Mouse (Mus musculus) adrenal gland, adult 2 months (tissue): ENCODE data around the gene Rfx2. TPM values are rescaled to one million over a fixed set of nuclear protein-coding genes. Genes with fewer than 3 reads are reported as not detected.

ENCODE experiments used
- DNase-seq: peaks from one replicate; pipeline ENCODE4 v3.0.0; 2021
- polyA plus RNA-seq: library from polyadenylated mRNA; depleted of rRNA; stranded (reverse); fragments of >200 nt; gene quantifications from 2 replicates; pipeline ENCODE4 v1.2.3, GENCODE M21; 2012; rRNA removed
- total RNA-seq, 2 experiments: library from RNA; stranded (reverse); gene quantifications; 2 replicates each; pipeline ENCODE4 v1.2.3; 2021

Gene Rfx2
- total and polyA plus RNA-seq, 3 experiments, result 5.7 to 13.4 (median 7.8) TPM

DNA sequence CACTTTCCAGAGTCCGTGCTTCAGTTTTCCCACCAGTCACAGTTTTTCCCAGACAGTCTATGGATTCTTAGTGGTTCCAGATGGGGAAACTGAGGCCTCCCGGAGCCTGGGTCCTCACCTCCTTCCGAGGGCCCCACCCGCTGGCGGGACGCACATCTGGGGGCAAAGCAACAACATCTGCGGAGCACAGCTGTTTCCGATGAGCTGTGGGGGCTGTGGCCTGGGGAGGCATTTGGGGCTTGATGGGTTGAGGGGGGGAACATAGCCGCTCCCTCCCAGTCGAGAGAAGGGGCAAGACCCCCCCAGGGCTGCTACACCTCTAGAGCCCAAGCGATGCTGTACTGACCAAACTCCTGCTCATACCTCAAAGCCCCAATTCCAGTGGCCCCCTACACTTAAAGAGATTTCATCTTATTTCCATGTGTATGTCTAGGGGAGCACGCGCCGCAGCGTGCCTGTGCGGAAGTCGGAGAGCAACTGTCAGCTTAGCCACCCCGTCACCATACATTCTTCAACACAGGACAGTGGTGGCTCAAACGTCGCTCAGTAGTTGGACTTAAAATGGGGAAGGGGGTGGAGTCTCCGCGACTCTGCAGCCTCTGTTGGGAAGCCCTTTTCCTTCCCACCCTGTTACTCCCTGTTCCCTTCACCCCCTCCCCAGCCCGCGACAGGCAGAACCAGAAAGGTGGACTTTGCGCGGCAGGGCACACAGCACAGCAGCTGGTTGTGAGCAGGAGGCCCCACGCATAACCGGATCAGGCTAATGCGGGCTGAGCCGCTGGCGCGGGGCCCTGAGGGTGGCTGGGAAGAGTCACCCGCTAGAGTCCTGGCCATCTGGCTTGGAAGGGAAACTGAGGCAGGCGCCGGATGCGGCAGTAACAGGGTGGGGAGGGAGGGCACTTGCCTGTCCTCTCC is 76.3 kb downstream of the Rfx2 start:
- DNase-seq, result no peak

DNA sequence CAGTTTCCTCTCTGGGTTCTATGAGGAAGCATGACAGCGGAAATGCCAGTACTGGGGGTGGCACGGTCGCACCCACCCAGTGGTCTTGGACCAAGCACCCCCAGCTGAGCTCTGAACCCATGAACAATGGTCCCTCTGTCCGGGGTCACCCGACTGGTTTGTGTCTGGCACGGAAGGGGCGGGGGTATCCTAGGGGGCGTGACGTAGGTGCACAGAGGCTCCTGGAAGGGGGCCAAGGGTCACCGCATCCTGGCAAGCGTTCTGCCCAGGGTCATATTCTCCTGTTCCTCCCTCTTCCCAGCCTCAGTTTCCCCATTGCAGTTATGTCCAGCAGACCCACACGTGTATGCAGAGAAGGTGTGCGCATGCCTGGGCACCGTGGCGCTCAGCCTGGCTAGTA is 77.4 kb downstream of the Rfx2 start:
- DNase-seq, result no peak

DNA sequence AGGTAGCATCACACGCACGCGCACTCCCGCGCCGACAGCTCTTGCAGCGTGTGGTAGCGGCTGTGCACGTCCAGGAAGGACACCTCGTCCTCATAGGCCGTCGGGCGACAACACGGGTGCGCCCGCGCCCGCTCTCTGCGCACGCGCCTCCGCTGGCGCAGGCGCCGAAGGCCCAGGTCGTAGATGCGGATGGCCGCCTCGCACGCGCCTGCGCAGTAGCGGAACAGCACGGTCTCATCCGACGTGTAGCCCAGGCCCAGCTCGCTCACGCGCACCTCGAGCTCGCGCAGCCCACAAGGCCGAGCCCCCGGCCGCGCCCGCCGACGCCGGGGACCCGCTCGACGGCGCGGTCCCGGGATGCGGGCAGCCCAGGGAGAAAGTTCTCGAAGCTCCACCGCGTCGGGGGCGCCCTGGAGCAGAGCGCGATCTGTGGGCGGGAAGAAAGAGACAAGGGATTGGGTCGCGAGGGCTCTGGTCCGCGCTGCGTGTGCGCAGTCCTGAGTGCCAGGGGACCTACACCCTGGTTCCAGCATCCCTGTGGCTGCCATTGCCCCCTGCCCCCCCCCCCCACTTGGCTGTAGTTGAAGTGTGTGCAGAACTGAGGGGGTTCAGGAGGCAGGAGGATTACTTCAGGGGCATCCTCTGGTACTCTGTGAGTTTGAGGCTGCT is 79.3 kb downstream of the Rfx2 start:
- no peak for DNase-seq

DNA sequence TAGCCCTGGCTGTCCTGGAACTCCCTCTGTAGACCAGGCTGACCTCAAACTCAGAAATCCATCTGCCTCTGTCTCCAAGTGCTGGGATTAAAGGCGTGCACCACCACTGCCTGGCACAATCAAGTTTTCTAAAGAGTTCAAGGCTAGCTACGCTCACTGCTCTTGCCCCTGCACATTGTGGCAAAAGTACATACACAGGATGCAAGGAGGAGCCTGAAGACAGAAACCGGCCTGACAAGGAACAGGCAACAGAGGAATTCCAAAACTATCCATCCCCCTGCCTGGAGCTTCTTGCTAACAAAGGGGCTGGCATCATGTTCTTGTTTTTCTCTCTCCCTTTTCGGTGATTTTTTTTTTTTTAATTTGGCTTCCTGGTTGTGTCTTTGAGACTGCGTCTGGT is 86.6 kb downstream of the Rfx2 start:
- DNase-seq, result no peak

DNA sequence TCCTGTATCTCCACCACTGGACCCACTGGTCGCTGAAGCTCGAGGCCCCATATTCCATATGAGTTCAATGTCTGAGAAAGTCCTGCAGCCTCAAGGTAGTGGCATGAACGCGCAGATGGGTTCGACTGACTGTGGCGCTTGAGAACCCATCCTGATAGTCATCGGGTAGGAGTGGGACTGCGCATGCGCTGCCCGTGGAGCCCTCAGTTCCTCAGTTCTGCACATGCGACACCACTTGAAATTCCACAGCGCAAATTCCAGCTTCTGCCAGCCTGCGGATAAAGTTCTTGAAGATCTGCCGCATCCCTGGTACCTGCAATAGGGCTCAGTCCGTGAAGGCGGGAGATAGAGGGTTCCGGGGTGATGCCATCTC is 90.0 kb downstream of the Rfx2 start:
- no peak for DNase-seq

DNA sequence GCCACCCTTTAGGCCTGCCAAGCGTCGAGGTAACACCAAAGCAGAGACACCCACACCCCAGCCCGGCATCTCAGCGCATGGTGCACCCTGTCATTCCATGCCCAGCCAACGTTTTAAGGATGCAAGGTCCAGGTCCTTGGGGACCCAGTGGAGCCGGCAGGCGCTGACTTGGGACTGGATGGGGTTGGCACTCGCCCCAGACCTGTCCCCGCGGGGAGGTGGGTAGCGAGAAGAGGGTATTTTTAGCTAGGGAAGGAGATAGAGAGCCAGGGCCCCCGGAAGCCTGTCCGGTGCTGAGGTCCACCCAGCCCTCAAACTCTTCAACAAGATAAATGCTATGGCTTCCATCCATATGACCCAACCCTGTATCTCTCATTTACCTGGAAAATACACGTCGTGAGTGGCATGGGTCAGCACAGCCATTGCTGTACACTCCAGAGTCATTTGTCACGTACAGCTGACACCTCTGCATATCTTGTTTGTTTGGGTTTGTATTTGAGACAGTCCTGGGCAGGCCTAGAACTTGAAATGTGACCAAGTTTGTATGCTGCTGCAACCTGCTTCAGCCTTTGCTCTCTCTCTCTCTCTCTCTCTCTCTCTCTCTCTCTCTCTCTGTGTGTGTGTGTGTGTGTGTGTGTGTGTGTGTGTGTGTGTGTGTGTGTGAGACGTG is 90.6 kb downstream of the Rfx2 start:
- DNase-seq, result no peak

DNA sequence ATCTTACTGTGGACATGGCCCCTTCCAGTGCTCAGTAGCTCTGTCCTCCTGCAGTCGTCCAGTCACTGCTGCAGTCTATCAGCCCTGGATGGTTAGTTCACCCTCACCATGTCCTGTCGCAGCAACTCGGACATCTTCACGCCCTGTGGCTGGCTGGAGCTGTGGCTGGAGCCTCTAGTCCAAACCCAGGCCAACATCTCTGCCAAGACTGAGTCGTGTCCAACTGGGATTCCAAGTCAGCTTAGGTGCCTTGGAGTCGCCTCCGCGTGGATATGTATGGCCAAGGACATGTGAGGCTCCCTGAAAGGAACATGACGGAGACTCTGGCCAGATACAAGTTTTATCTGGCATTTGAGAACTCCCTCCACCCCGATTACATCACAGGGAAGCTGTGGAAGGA is 92.6 kb downstream of the Rfx2 start:
- no peak for DNase-seq

DNA sequence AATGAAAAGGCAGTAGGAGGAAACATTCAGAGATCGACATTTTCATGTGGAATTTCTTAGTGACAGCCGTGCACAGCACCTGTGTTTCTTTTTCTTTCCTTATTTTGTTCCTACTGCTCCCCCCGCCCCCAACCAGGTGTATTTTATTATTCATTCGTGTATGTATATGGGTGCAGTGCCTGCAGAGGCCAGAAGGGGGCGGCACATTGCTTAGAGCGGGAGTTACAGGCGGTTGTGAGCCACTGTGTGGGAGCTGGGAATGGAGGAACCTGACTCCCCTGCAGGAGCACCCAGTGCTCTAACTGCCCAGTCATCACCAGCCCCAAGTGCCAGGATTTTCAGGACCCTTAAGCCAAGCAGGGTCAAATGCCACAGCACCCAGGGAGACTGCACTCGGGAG is 94.3 kb downstream of the Rfx2 start:
- DNase-seq, result no peak

DNA sequence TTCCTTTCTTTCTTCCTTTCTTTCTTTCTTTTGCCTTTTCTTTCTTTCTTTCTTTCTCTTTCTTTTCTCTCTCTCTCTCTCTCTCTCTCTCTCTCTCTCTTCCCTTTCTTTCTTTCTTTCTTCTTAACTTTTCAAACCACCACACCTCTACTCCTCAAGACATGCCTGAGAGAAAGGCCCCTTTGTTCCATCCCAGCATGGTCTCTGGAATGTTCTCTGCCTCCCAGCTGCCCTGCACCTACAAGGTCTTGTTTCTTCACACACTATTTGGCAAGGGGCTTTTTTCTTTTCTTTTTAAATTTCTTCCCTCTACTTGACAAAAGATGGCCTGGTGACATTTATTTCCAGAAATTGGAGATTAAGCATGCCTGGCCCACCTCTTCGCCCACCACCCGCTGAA is 101.2 kb downstream of the Rfx2 start:
- no peak for DNase-seq

DNA sequence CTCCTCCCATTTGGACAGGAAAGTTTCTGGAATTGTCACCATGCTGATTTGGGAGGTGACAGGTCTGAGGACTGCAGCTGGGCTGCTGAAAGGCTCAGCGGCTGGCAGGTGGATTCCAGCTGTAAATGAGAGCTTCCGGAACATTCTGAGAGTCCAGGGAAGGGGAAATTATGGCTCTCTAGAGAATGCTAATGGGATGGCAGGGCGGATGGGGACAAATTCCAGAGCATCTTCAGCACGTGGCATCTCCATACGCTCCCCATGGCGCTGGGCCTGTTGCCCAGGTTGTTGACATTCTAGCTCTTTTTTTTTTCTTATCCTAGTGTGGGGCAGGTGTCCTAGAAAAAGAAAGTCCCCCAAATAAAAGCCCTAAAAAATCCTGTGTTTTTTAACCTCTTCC is 101.7 kb downstream of the Rfx2 start:
- no peak for DNase-seq

DNA sequence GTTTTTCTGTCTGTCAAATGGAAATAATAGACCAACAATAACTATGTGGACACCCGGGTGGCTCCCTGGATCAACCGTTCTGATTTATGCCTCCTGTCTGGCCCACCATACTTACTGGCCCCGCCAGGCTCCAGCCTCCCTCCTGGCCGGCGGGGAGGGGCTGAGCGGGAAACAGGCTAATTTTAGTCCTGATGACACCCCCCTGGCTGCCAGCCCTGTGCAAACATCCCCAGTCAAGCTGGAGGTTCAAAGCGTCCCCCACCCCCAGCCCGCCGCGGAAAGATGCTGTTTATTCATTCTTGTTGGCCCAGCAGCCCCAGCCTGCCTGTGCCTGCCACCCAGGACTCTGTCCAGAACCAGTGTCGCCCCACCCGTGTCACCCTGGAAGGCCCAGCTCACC is 102.7 kb downstream of the Rfx2 start:
- no peak for DNase-seq

DNA sequence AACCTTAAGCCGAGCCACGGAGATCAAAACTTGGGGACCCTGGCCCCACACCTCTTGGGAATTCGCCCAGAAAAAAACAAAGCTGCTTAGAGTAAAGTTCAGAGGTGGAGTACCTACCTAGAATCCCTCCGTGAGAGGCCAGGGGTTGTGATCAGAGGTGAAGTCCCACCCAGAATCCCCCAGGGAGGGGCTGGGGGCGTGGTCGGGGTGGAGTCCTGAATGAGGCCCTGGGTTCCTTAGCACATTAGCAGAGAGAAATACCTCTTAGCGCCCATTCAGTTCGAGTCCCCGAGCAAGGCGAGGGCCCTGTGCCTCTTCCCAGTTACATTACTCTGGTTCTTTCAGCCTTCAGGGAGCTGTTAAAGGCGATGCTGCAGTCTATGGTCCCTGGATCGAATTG is 103.2 kb downstream of the Rfx2 start:
- no peak for DNase-seq

DNA sequence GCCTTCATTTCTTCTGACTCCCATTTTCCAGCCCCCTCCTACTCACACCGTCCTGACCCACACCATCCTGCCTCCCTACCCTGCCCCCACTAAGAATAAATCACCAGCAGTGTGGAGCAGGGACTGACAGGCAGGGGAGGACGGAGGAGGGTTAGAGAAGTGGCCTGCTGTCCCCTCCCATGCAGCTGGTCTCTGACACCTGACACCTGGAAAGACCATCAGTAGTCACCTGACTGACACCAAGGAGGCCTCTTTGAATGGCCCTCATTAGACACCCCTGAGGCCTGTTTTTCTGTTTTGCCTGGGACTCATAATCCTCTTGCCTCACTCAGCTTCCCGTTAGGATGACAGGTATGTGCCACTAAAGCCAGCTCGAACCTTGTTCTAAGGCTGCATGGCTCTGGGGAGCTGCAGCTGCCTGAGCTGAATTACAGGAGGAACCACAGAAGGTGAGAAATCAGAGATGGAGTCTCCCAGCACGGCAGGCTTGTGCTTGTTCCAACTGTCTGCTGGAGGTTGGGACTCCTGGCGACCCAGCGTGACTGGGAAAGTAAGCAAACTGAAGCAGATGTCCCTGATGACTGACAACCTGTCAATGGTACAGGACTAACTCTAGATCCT is 103.7 kb downstream of the Rfx2 start:
- no peak for DNase-seq

Other genes starting within 250 kb of the Rfx2 start
- gene Safb2, start 246.4 kb downstream of the Rfx2 start, total RNA-seq, result 100 to 1,000 TPM in 1 of 2 experiments, 10 to 100 TPM in 1; 82.8 to 119 TPM
- 65.4 and 89.2 TPM in 2 replicates for gene Safb2, start 246.4 kb downstream of the Rfx2 start, polyA plus RNA-seq
- gene Safb, start 246.2 kb downstream of the Rfx2 start, total RNA-seq, result 100 to 1,000 TPM in 1 of 2 experiments, 10 to 100 TPM in 1; 87.4 to 126 TPM
- 77.8 and 121 TPM in 2 replicates for gene Safb, start 246.2 kb downstream of the Rfx2 start, polyA plus RNA-seq
- gene 2410015M20Rik, start 221.2 kb downstream of the Rfx2 start, total RNA-seq, result 100 to 1,000 TPM; 317 to 361 TPM
- gene 2410015M20Rik, start 221.2 kb downstream of the Rfx2 start, polyA plus RNA-seq, result 98.0 and 117 TPM in 2 replicates
- 100 to 1,000 TPM; 720 to 828 TPM for gene Rpl36, start 217.6 kb downstream of the Rfx2 start, total RNA-seq
- gene Rpl36, start 217.6 kb downstream of the Rfx2 start, polyA plus RNA-seq, result 1,273 and 1,721 TPM in 2 replicates
- gene Lonp1, start 204.1 kb downstream of the Rfx2 start, total RNA-seq, result 100 to 1,000 TPM; 549 to 571 TPM
- gene Lonp1, start 204.1 kb downstream of the Rfx2 start, polyA plus RNA-seq, result 447 and 560 TPM in 2 replicates
- 1 to 10 TPM; 1.1 to 6.6 TPM for gene Catsperd, start 202.9 kb downstream of the Rfx2 start, total RNA-seq
- 1.4 and 1.9 TPM in 2 replicates for gene Catsperd, start 202.9 kb downstream of the Rfx2 start, polyA plus RNA-seq
- gene Ranbp3, start 157.7 kb downstream of the Rfx2 start, total RNA-seq, result 10 to 100 TPM; 64.3 to 77.8 TPM
- 82.4 and 97.1 TPM in 2 replicates for gene Ranbp3, start 157.7 kb downstream of the Rfx2 start, polyA plus RNA-seq
- gene Ndufa11, start 113.2 kb downstream of the Rfx2 start, total RNA-seq, result 100 to 1,000 TPM; 263 to 339 TPM
- gene Ndufa11, start 113.2 kb downstream of the Rfx2 start, polyA plus RNA-seq, result 862 and 877 TPM in 2 replicates
- gene Vmac, start 113.0 kb downstream of the Rfx2 start, total RNA-seq, result 10 to 100 TPM; 26.8 to 31.6 TPM
- 50.2 and 57.3 TPM in 2 replicates for gene Vmac, start 113.0 kb downstream of the Rfx2 start, polyA plus RNA-seq
- gene Nrtn, start 73.5 kb downstream of the Rfx2 start, total RNA-seq, result 1 to 10 TPM; 3.2 to 3.9 TPM
- gene Nrtn, start 73.5 kb downstream of the Rfx2 start, polyA plus RNA-seq, result 53.9 and 64.0 TPM in 2 replicates
- 10 to 100 TPM; 30.0 to 36.2 TPM for gene Dus3l, start 66.3 kb downstream of the Rfx2 start, total RNA-seq
- 104 and 121 TPM in 2 replicates for gene Dus3l, start 66.3 kb downstream of the Rfx2 start, polyA plus RNA-seq
- gene Prr22, start 60.8 kb downstream of the Rfx2 start, total RNA-seq, result under 1 TPM; 0.43 to 0.73 TPM
- gene Prr22, start 60.8 kb downstream of the Rfx2 start, polyA plus RNA-seq, result 4.7 and 5.6 TPM in 2 replicates
- gene Acsbg2, start 43.4 kb upstream of the Rfx2 start, total RNA-seq, result under 1 TPM; 0.20 to 0.59 TPM
- 0.09 and 0.11 TPM in 2 replicates for gene Acsbg2, start 43.4 kb upstream of the Rfx2 start, polyA plus RNA-seq
- 1 to 10 TPM; 2.7 to 5.1 TPM for gene 1700061G19Rik, start 44.5 kb upstream of the Rfx2 start, total RNA-seq
- 0.07 and 0.13 TPM in 2 replicates for gene 1700061G19Rik, start 44.5 kb upstream of the Rfx2 start, polyA plus RNA-seq
- gene Mllt1, start 104.4 kb upstream of the Rfx2 start, total RNA-seq, result 10 to 100 TPM; 32.9 to 46.8 TPM
- gene Mllt1, start 104.4 kb upstream of the Rfx2 start, polyA plus RNA-seq, result 54.8 and 55.0 TPM in 2 replicates
- gene Acer1, start 151.1 kb upstream of the Rfx2 start, total RNA-seq, result under 1 TPM in 1 of 2 experiments, not detected in 1; 0.23 TPM
- gene Acer1, start 151.1 kb upstream of the Rfx2 start, polyA plus RNA-seq, result 0.42 and 0.51 TPM in 2 replicates
- gene Clpp, start 159.3 kb upstream of the Rfx2 start, total RNA-seq, result 100 to 1,000 TPM; 118 to 140 TPM
- 378 and 412 TPM in 2 replicates for gene Clpp, start 159.3 kb upstream of the Rfx2 start, polyA plus RNA-seq
- 10 to 100 TPM; 58.3 to 81.0 TPM for gene Alkbh7, start 166.3 kb upstream of the Rfx2 start, total RNA-seq
- 182 and 186 TPM in 2 replicates for gene Alkbh7, start 166.3 kb upstream of the Rfx2 start, polyA plus RNA-seq
- not detected for gene Pspn, start 169.0 kb upstream of the Rfx2 start, total RNA-seq
- gene Pspn, start 169.0 kb upstream of the Rfx2 start, polyA plus RNA-seq, result 1.9 TPM in 2 replicates
- 10 to 100 TPM; 55.8 to 57.3 TPM for gene Gtf2f1, start 180.3 kb upstream of the Rfx2 start, total RNA-seq
- 23.8 and 28.5 TPM in 2 replicates for gene Gtf2f1, start 180.3 kb upstream of the Rfx2 start, polyA plus RNA-seq
- not detected for gene Gm17949, start 180.5 kb upstream of the Rfx2 start, total RNA-seq
- not detected in 2 replicates for gene Gm17949, start 180.5 kb upstream of the Rfx2 start, polyA plus RNA-seq
- 10 to 100 TPM; 76.9 to 88.8 TPM for gene Khsrp, start 200.5 kb upstream of the Rfx2 start, total RNA-seq
- gene Khsrp, start 200.5 kb upstream of the Rfx2 start, polyA plus RNA-seq, result 145 and 160 TPM in 2 replicates
- not detected for gene Slc25a41, start 210.6 kb upstream of the Rfx2 start, total RNA-seq
- gene Slc25a41, start 210.6 kb upstream of the Rfx2 start, polyA plus RNA-seq, result 0.18 TPM in 1 of 2 replicates, not detected in the other
- gene Crb3, start 228.1 kb upstream of the Rfx2 start, total RNA-seq, result 1 to 10 TPM in 1 of 2 experiments, under 1 TPM in 1; 0.63 to 1.8 TPM
- gene Crb3, start 228.1 kb upstream of the Rfx2 start, polyA plus RNA-seq, result 1.1 and 1.5 TPM in 2 replicates
- 10 to 100 TPM; 75.8 to 87.5 TPM for gene Slc25a23, start 228.8 kb upstream of the Rfx2 start, total RNA-seq
- 72.0 and 94.5 TPM in 2 replicates for gene Slc25a23, start 228.8 kb upstream of the Rfx2 start, polyA plus RNA-seq
- 1 to 10 TPM; 1.8 TPM for gene Dennd1c, start 247.5 kb upstream of the Rfx2 start, total RNA-seq
- gene Dennd1c, start 247.5 kb upstream of the Rfx2 start, polyA plus RNA-seq, result 2.8 and 3.3 TPM in 2 replicates